Mouse (Mus musculus): ENCODE results near the gene Gdpd2. TPM values are rescaled to one million over a fixed set of nuclear protein-coding genes. Genes with fewer than 3 reads are reported as not detected.

Gdpd2 gene
- polyA plus RNA-seq, 1 experiment = not detected

- Histone ChIP-seq H3K27ac (ENCODE audit: insufficient read depth, low read depth, low read length) (peak overlapping the region; percentile 44; the same call in 1 of the 2 replicates), H3K4me3 (ENCODE audit: insufficient read depth, low read depth, low read length) (peak overlapping the region; percentile 37), H3K4me1 (ENCODE audit: control insufficient read depth, insufficient read depth, low read length) (peaks cover 32% of the 10 kb centered on the region)
- TF ChIP-seq CTCF (IDR thresholded peaks at IDR 0.05; ENCODE audit: insufficient read depth, low read depth, low read length) (peak; percentile 45; the same call in 1 of the 2 replicates), POLR2A (IDR thresholded peaks at IDR 0.05; ENCODE audit: insufficient read depth, low read depth, low read length) (no peak)
- 28% methylated on average over 23 of the region's 23 CpGs for WGBS
Measured at GRCm38 (mm10) chrX:100774341-100774811, 44.7 kb downstream of the Gdpd2 start.

GRCm38 (mm10) chrX:100775405-100775804 lies 45.7 kb downstream of the Gdpd2 start:
- 83% methylated on average over 3 of the region's 3 CpGs for WGBS
- Histone ChIP-seq H3K4me3 (ENCODE audit: insufficient read depth, low read depth, low read length) (no peak overlapping the region), H3K4me1 (ENCODE audit: control insufficient read depth, insufficient read depth, low read length) (peaks cover 32% of the 10 kb centered on the region), H3K27ac (ENCODE audit: insufficient read depth, low read depth, low read length) (no peak overlapping the region)
- no peak for TF ChIP-seq POLR2A (IDR thresholded peaks at IDR 0.05; ENCODE audit: insufficient read depth, low read depth, low read length)
- no peak for TF ChIP-seq CTCF (IDR thresholded peaks at IDR 0.05; ENCODE audit: insufficient read depth, low read depth, low read length)

GRCm38 (mm10) chrX:100776494-100776893 lies 46.8 kb downstream of the Gdpd2 start:
- Histone ChIP-seq H3K4me3 (ENCODE audit: insufficient read depth, low read depth, low read length) (no peak overlapping the region), H3K4me1 (ENCODE audit: control insufficient read depth, insufficient read depth, low read length) (peaks cover 28% of the 10 kb centered on the region), H3K27ac (ENCODE audit: insufficient read depth, low read depth, low read length) (no peak overlapping the region)
- WGBS = 21% methylated on average over 9 of the region's 9 CpGs
- TF ChIP-seq CTCF (IDR thresholded peaks at IDR 0.05; ENCODE audit: insufficient read depth, low read depth, low read length) (no peak), POLR2A (IDR thresholded peaks at IDR 0.05; ENCODE audit: insufficient read depth, low read depth, low read length) (no peak)

DNA sequence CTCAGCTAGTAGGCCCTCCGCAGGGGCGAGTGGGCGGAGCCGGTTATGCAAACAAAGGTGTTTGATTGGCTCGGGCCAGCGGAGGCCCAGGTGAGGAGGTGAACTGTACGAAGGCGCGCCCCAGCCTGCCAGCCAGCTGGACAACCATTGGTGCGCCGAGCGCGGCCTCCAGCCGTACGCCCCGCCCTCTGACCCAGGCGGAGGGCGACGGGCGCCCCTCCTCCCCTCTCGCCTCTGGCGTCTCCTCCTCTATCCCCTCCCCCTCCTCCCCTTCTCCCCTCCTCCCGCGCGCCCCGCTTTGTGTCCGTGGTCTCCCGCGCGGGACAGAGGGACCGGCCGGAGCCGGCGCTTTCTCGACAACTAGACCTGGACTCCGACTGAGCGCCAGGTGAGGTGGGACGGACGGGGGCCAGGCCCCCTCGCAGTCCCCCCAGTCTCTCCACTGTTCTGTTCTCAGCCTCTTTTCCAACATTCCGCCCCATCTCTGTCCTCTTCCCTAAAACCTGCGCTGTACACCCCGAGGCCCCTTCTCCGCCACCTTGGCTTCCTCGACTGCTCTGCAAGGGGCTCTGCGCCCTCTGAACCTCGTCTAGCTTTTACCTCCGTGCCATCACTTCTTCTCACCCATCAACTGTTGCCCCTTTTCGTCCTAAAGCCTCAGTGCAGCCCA lies 47.4 kb downstream of the Gdpd2 start:
- 28% methylated on average over 33 of the region's 49 CpGs for WGBS
- peak overlapping the region; percentile 40 for H3K4me3 ChIP-seq (ENCODE audit: insufficient read depth, low read depth, low read length)
- TF ChIP-seq CTCF (IDR thresholded peaks at IDR 0.05; ENCODE audit: insufficient read depth, low read depth, low read length) (no peak), POLR2A (IDR thresholded peaks at IDR 0.05; ENCODE audit: insufficient read depth, low read depth, low read length) (no peak)
- peaks cover 25% of the 10 kb centered on the region for H3K4me1 ChIP-seq (ENCODE audit: control insufficient read depth, insufficient read depth, low read length)
- peak overlapping the region; percentile 51 for H3K27ac ChIP-seq (ENCODE audit: insufficient read depth, low read depth, low read length)

DNA sequence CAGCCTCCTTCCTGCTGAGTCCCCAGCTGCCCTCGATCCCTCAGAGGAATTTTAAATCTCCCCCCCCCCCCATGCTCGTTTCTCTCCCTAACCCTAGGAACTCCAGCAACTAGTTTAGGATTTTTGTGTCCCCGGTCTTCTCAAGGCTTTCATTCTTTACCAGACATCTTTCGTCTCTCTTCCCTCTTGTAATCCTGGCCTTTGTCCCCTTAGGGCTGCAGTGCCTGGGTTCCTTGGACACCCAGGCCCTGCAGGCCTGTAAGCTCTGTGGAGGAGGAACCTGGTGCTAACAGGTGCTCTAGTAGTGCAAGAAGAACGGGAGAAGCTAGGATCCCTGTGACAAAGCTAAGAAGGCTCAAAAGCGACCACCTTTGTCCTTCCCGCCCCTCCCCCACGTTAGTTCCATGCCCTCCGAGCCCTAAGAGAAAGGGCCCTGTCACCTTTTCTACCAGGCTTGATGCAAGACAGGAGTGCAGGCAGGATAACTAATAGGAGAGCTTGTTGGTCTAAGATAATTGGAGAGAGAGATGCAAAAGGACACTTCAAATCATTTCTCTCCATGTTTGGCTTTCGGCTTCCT lies 48.1 kb downstream of the Gdpd2 start:
- 23% methylated on average over 10 of the region's 10 CpGs for WGBS
- TF ChIP-seq POLR2A (IDR thresholded peaks at IDR 0.05; ENCODE audit: insufficient read depth, low read depth, low read length) = no peak
- no peak for TF ChIP-seq CTCF (IDR thresholded peaks at IDR 0.05; ENCODE audit: insufficient read depth, low read depth, low read length)
- Histone ChIP-seq H3K27ac (ENCODE audit: insufficient read depth, low read depth, low read length) (peak overlapping the region; percentile 51), H3K4me3 (ENCODE audit: insufficient read depth, low read depth, low read length) (peak overlapping the region; percentile 40), H3K4me1 (ENCODE audit: control insufficient read depth, insufficient read depth, low read length) (peaks cover 22% of the 10 kb centered on the region)

- Histone ChIP-seq H3K4me1 (ENCODE audit: control insufficient read depth, insufficient read depth, low read length) (peaks cover 22% of the 10 kb centered on the region), H3K4me3 (ENCODE audit: insufficient read depth, low read depth, low read length) (no peak overlapping the region), H3K27ac (ENCODE audit: insufficient read depth, low read depth, low read length) (no peak overlapping the region)
- WGBS = 38% methylated on average over 5 of the region's 5 CpGs
- TF ChIP-seq CTCF (IDR thresholded peaks at IDR 0.05; ENCODE audit: insufficient read depth, low read depth, low read length) (no peak), POLR2A (IDR thresholded peaks at IDR 0.05; ENCODE audit: insufficient read depth, low read depth, low read length) (no peak)
Measured at GRCm38 (mm10) chrX:100778397-100778796, 48.7 kb downstream of the Gdpd2 start.

Other genes with a start within 250 kb of the Gdpd2 start
- gene Igbp1, start 235.6 kb upstream of the Gdpd2 start, polyA plus RNA-seq (2012; ENCODE audit: insufficient read depth, insufficient read length, low replicate concordance, missing spikeins) = not detected in 2 replicates
- gene Dgat2l6, start 205.0 kb upstream of the Gdpd2 start, polyA plus RNA-seq (2012; ENCODE audit: insufficient read depth, insufficient read length, low replicate concordance, missing spikeins) = not detected in 2 replicates
- not detected in 2 replicates for gene Awat1, start 157.6 kb upstream of the Gdpd2 start, polyA plus RNA-seq (2012; ENCODE audit: insufficient read depth, insufficient read length, low replicate concordance, missing spikeins)
- not detected in 2 replicates for gene P2ry4, start 135.0 kb upstream of the Gdpd2 start, polyA plus RNA-seq (2012; ENCODE audit: insufficient read depth, insufficient read length, low replicate concordance, missing spikeins)
- not detected in 2 replicates for gene Arr3, start 124.4 kb upstream of the Gdpd2 start, polyA plus RNA-seq (2012; ENCODE audit: insufficient read depth, insufficient read length, low replicate concordance, missing spikeins)
- not detected in 2 replicates for gene Kif4, start 104.1 kb upstream of the Gdpd2 start, polyA plus RNA-seq (2012; ENCODE audit: insufficient read depth, insufficient read length, low replicate concordance, missing spikeins)
- gene Pdzd11, start 103.3 kb upstream of the Gdpd2 start, polyA plus RNA-seq (2012; ENCODE audit: insufficient read depth, insufficient read length, low replicate concordance, missing spikeins) = not detected in 2 replicates
- gene Dlg3, start 37.8 kb downstream of the Gdpd2 start, polyA plus RNA-seq (2012; ENCODE audit: insufficient read depth, insufficient read length, low replicate concordance, missing spikeins) = 98.9 TPM in 1 of 2 replicates, not detected in the other

Data from olfactory bulb, adult 2 months (tissue).